Mouse (Mus musculus) gastrocnemius, postnatal 14 days (tissue): ENCODE measurements around the gene Skor1. TPM values are rescaled to one million over a fixed set of nuclear protein-coding genes. Genes with fewer than 3 reads are reported as not detected.
A peak's percentile ranks its signal among the peaks of the same experiment; 100 is the strongest.

Experiments used
- DNase-seq: peaks from one replicate; pipeline ENCODE4 v3.0.0; 2021; ENCODE audit warnings: mixed read lengths
- intact Hi-C: fragments of 180-260 bp; cut with DNase I; formaldehyde crosslinking; loops from one replicate; pipeline ENCODE4 v1.15.1; 2025; ENCODE audit warnings: low total_unique reads
- total RNA-seq, 2 experiments: library from RNA; stranded (reverse); gene quantifications; 2 replicates each; pipeline ENCODE4 v1.2.3; 2021

Skor1 gene
- total RNA-seq, 2 experiments from 2014 or later: 0.12 TPM; not detected in 1

DNA sequence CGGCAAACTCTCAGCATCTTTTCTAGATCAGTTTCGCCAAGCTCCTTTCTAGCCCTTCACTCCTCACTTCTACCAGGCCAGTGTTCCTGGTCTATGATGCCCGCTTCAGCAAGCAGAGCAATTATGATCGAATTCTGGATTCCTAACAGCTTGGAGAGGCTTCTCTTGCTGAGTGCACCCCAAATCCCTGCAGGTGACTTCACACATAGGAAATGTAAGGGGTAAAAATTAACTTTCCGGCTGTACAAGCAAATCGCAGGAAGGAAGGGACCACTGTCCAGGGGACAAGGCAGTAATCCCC lies 11.2 kb downstream of the Skor1 start:
- intact Hi-C loops: loop anchor here (2.0 kb wide), 2 partner anchors 323 to 707 kb away; no protein-coding TSS in a partner anchor
- no peak for DNase-seq

DNA sequence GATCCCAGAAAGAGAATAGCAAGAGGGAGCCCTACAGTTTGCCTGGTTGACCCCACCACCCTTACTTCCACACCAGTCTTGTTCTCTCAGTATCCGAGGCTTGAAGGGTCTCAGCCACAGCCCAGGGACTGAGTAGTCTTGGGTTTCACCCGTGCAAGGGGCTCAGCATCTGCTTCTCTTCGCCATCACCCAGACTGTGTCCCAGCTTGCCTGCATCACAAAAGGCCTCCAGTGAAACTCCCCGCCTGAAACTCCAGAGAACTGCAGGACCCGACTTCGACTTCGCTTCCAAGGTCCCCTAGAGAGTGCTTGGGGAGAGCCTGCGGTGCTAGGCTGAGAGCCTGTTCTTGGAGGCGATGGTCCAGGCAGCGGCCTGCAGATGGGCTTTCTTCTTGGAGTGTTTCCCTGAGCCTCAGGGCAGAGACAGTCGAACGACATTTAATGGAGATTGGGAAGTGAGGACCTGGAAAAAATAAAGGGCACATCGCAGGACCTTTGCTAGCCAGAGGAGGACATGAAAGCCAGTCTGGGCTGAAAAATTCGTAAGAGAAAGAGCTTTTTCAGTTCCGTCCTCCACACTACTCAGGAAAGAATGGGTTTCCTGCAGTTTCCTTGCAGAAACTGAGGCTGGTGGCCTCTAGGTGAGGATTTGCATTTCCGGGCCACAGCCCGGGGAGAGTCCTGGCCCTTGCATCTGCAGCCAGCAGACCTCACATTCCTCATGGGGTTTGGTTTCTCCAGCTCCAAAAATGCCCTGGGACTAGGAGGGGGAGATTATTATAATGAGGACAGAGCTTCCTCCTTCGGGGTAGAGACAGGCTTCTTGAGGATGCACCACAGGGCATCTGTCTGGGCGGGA lies 11.8 kb downstream of the Skor1 start:
- no peak for DNase-seq
- intact Hi-C loops: loop anchor here (2.0 kb wide), 2 partner anchors 324 to 708 kb away; no protein-coding TSS in a partner anchor

DNA sequence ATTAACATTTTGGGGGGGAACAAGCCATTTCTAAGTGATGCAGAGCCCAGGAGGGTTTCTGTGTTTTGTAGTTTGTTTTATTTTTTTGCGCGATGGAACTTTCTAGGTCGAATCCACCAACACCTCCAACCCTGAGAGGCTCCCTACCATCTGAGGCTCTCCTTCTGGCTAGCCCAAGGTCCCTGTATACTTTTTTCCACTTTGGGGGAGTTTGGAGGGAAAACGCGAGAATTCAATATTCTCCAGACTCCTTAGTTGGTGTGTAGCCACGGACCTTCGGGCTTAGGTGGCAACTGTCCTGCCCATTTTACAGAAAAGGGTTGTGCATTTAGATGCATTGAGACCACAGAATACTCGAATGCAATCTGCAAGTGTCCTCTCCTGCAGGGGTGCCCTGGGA lies 12.5 kb downstream of the Skor1 start:
- intact Hi-C loops: loop anchor here (2.0 kb wide), 2 partner anchors 325 to 709 kb away; no protein-coding TSS in a partner anchor
- no peak for DNase-seq

DNA sequence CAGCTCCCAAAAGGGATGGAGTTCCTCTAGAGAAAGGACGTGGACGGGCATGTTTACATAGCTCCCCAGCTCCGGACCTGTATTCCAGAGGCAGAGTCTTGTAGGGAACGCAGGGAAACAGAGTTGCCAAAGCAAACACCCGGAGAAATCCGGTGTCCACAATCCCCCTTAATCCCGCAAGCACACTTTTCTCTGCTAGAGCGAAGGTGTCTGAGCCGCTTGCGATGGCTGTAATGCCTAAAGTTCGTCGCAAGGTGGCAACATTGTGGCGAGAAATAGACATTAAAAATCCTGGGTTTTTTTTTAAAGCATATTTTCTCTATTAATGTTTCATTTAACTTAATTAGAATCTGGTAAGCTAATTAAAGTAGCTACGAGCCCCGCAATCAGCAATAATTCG lies 13.0 kb downstream of the Skor1 start:
- intact Hi-C loops: loop anchor here (2.0 kb wide), 2 partner anchors 325 to 709 kb away; no protein-coding TSS in a partner anchor
- no peak for DNase-seq

DNA sequence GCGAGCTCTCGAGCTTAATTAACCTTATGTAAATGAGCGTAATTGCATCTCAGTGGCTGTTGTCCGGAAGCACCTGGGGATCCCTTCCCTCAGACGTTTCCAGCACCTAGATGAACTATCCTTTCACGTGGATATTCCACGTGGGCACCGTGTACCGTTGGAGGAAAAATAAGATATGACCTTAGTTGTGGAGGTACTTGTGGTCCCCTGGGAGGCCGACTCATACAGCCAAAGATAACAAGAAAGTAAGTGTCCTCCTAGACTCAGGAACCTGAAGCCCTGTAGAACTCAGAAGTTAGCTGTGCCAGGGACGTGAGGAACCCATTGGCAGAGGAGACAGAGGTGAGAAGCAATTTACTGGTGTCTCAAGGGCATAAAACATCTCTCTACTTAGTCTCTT lies 13.4 kb downstream of the Skor1 start:
- intact Hi-C loops: no loop called here
- DNase-seq: no peak

DNA sequence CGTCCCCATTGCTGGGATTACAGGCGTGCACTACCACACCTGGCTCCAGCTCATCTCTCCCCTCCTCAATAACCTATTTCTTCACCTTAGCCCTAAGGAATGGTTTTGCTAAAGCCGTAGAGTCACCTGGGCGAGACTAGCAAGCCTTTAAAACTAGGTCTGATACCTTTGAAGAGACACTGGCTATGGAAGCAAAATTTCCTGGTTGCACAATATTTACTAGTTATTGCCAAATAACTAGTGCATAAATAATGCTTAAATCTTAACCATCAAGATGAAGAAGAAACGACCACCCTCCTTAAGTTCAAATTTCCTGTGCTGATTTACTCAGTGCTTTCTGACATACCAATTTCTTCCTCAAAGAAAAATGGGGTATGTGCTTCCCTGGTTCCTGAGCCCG lies 15.1 kb downstream of the Skor1 start:
- intact Hi-C loops: no loop called here
- no peak for DNase-seq

DNA sequence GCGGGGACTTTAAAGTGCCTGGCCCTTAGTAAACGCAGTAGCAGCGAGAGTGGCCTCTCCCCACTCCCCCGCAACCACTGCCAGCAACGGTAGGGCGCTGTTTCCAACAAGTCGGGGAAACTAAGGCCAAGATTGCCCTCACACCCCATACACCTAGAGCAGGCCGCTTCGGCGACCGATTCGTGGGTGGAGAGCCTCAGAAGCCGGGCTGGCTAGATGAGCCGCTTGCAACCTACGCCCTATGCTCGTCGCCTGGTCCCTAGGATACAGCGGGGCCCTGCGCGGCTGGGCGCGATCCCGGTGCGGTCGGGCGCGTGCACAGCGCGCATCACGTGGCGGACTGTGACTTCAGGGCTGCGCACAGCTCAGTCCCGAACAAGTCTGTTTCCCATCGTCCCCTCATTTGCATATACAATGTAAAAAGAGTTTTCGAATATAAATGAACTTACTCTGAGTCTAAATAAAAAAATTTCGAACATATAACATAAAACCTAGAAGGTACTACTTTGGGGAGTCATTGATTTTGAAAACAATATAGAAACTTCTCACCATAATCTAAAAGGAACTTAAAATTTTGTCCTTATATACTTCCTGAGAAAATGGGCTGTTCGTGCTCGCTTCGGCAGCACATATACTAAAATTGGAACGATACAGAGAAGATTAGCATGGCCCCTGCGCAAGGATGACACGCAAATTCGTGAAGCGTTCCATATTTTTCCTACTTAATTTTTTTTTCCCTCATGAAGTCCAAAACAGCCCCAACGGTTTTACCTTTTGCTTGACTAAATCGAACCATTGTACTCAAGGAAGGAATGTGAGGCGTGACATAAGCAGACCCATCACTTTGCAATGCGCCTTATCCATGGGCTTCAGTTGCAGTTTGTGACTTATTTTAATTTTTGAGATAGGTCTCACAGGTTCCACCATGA lies 15.8 kb downstream of the Skor1 start:
- peak; percentile 94 for DNase-seq
- intact Hi-C loops: no loop called here

DNA sequence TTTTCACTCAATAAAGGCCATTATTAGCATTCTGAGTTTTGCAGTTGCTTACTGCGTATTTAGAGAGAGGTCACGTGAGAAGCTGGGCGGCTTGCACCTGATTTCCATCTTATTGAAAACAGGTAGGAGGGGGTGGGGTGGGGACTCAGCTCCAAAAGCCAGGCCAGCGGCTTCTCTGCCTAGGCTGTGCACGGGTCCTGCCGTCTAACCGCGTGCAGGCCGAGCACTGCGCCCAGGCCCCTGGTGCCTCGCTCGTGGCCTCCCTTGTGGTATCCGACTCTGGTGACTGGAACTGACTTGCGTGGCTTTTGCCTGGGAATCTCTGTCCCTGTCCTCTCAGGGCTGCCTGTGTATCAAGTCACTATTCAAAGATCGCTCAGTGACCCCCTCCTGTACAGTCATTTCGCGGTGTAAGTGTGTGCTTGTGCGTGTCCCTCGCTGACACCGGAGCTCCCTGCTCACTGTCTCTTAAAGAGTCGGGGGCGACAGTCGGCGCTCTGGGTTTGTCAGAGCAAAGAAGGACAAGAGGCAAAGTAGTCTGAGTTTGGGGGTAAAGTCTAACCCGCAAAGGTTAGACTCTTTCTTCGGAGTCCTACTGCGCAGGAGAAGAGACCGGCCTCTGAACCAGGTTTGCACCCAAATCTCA lies 16.7 kb downstream of the Skor1 start:
- no peak for DNase-seq
- intact Hi-C loops: no loop called here

DNA sequence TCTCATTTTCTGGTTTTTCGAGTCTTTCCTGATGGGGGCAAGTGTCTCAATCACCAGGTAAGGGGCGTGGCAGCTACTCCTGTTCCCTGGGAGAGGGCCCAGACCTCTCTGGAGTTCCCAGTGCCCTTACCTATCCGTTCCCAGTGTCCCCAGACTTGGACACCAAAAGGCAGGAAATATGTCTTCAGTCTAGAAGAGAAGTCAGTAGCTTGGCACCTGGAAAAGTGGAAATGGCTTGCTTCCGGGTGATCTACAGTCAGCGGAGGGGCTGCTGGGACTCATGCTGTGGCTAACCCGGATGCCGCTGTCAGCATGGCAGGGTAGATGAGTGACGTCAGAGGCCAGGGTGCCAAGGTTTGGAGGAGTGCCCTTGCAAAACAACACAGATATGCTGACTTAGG lies 19.1 kb downstream of the Skor1 start:
- no peak for DNase-seq
- intact Hi-C loops: no loop called here

DNA sequence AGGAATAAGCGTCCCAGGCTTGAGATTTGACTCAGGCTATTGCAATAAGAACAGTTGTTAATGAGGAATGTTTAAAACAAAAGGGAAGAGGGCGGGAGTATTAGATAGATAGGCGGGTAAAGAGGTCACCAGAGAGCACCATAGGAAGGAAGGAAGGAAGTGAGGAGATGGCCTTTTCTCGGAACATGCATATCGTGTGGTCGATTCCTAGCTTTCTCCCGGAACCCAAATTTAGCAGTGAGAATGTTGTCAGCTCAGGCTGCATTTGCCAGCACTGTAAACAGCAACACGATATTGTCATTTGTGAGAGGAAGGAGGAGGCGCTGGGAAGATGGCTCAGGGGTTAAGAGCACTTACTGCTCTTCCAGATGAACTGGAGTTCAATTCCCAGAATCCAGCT lies 24.2 kb downstream of the Skor1 start:
- no peak for DNase-seq
- intact Hi-C loops: loop anchor here (2.0 kb wide), 2 partner anchors 144 to 278 kb away; no protein-coding TSS in a partner anchor

DNA sequence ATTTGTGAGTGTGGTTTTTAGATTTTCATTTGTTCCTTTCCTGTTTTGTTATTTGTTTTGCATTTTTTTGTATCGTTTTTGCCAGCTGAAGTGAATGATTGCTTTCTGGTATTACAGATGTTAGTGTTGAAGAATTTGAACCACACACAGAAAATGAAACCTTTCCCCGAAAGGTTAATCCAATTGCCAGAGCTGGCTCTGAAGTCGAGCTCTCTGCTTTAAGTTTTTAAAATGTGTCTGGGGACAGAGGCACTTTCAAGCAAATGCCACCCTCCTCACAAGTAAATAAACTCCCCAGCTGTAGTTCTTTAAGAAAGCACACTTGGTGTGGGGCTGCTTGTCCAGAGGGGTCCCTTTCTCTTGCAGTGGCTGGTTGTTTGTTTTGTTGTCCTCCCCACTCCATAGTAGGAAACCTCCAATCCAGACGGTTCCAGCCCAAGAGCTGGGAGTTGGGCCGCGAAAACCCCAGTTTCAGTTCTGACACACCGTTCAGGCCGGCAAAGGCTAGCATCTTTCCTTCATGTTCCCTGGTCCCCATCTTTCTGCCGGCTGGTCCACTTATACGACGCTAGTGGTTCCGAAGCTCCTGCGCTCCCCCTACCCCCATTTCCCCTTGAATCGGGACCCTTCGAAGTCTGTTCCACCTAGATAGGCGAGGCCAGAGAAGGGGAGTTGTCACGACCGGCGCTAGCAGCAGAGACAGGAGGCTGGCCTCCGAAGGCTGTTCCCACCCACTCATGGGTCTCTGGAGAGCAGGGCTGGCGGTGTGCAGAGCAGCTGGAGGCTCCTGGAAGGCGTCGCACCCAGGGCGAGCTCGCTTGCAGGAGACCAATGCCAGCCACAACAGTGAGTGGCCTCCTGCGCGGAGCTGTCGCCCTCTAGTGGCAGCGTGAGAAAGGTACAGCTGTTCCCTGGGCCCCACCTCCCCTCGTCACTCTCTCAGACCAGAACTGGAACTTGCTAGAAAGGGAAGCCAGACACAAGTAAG lies 25.0 kb downstream of the Skor1 start:
- intact Hi-C loops: loop anchor here (2.0 kb wide), 2 partner anchors 143 to 277 kb away; no protein-coding TSS in a partner anchor
- DNase-seq: peak; percentile 94

DNA sequence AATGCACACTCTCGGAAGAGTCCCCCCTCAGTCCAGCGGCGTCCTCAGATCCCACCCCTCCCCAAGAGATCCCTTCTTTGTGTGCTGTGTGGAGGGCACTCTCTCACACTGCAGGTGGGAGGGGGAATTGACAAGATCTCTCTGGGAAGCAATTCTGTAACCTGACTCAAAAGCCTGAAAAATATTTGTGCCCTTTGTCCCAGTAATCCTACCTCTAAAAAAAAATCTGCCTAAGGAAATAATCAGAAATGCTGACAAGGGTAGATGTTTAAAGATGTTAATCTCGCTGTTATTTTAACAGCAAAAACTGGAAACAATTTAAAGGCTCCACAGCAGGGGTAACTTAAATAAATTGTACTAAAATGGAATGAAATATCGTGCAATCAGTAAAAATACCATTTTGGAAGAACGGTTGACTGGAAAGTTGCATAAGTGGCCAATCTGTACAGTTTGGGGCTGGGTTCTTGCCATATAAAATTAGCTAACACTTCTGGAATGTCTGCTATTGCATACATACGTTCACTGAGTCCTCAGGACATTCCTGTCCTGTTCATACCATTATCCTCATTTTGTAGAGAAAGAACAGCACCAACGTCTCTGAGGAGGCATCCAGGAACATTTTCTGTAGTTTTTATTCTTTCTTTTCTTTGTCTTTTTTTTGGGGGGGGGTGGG lies 26.5 kb downstream of the Skor1 start:
- no peak for DNase-seq
- intact Hi-C loops: no loop called here

DNA sequence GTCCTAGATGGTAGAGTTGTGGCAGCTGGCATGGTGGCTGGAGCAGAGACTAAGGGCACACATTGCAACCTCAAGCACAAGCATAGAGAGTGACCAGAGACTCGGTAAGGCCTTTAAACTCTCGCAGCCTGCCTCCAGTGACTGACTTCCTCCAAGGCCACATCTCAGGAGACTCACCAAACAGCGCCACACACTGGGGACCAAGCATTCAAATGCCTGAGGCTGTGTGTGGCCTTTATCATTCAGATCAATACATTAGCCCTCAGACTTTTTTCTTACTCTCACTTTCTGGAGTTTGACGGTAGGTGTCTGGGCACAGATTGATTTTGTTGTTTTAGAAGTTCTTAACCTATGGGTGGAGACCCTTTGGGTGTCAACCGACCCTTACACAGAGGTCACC lies 30.4 kb downstream of the Skor1 start:
- no peak for DNase-seq
- intact Hi-C loops: no loop called here

DNA sequence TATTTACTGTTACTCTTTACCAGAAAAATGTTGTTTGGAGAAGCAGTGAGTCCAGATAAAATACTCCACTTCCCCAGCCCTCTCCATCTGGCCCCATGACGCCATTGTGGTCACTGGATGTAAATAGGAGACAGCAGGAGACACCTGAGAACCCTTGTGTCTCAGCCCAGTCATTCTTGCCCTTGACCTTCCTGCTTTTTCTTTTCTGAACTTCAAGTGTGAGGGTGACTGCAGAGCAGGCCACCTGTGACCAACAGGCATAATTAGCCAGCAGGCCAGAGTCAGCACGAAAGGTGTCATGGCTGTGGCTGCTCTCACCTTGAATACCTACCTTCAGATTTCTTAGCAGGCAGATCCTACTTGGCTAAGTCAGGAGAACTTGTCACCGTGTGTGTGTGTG lies 36.2 kb downstream of the Skor1 start:
- intact Hi-C loops: no loop called here

DNA sequence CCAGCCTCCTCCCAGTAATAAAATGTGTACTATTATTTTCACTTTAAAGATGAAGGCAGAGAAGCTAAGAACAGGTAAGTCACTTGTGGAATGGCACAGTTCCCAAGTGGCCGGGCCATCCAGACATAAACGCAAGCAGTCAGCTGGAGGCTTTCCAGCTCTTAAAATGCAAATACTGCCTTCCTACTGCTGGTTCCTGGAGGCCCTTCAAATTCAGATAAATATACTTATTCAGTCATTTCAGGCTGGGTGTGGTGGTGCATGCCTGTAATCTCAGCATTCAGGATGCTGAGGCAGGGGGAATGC lies 39.0 kb downstream of the Skor1 start:
- intact Hi-C loops: no loop called here
- DNase-seq: no peak

More for the DNA sequence above, 36.2 kb downstream of the Skor1 start:
- no peak for DNase-seq

DNA sequence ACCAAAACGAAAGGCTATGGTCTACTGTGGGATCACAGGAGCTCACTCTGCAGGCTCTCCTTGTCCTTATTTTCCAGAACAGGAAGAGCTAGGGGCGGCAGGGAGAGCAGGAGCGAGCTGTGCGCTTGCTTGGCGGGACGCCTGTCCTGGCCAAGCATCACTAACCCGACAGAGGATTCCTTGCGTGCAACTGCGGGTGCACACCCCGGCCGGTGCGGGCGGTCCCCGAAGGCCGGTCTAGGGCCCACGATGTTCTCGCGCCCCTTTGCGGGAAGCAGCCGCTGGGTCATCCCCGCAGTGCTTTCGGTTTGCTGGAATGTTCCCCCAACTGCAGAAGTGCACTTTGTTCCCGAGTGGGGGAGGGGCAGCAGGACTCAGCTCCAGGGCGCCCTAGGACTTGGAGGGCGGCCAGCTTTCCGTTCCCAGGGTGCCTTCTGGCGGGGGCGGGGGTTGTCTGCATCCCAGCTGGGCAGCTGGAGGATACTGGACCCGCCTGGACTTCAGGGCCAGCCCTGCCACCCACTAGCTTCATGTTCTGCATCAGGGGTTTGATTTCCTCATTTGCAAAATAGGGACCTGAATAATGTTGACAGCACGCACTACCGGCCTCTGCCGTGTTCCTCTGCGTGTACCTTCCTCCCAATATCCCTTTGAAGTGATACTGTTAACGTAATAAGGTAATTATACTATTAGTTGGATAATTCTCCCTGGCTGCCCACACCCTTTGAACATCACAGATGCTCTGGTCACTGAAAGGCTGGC lies 39.6 kb downstream of the Skor1 start:
- peak; percentile 95 for DNase-seq
- intact Hi-C loops: no loop called here

DNA sequence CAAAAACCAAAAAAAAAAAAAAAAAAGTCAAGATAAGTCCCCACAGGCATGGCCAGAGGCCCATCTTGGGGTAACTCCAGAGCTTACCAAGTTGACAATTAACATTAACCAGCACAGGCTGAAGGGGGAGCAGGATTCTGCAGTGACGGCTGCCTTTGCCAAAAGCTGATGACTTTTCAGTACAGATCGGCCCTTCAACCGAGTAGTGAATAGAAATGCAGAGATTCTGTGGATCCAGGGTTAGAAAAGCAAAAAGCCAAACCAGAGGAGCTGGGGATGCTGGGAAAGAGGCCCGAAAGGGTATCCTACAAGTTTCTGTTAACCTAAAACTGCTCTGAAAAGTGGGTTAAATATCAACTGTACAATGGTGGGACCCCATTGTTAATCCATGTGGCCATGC lies 40.2 kb downstream of the Skor1 start:
- peak; percentile 29 for DNase-seq
- intact Hi-C loops: no loop called here

DNA sequence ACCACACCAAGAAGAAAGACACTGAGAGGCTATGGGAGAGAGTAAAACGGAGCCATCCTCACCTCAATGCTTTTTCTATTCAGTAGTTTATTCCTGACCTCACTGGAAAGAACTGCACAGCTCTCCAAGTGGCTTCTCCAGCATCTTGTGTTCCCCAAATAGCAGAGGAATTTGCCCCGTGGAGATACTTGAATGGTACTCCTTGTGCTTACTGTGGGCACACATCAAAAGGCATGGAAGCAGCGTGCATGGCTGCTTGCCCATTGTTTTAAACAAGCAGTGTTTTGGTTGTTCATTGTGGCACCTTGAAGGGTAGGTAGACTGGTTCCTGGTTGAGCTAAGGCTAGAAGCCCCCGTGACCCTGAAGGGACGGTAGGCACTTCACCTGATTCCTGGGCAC lies 48.1 kb downstream of the Skor1 start:
- no peak for DNase-seq
- intact Hi-C loops: no loop called here
